Mouse (Mus musculus): ENCODE data around the gene Rapgef1.
"Not testable (repeated sequence)": the region's sequence is repeated elsewhere in the genome, so short reads cannot be mapped to it uniquely, and the experiment has no call there.

The Rapgef1 gene

GRCm38 (mm10) chr2:29707731-29708130, 88.2 kb downstream of the Rapgef1 start:
- no peak for DNase-seq

- not testable (repeated sequence) for DNase-seq
Observed at GRCm38 (mm10) chr2:29708209-29708608, 88.7 kb downstream of the Rapgef1 start.

- DNase-seq = no peak
Observed at GRCm38 (mm10) chr2:29711038-29711437, 91.5 kb downstream of the Rapgef1 start.

GRCm38 (mm10) chr2:29711877-29712276, 92.4 kb downstream of the Rapgef1 start:
- no peak for DNase-seq

GRCm38 (mm10) chr2:29713501-29713900, 94.0 kb downstream of the Rapgef1 start:
- DNase-seq = no peak

GRCm38 (mm10) chr2:29714127-29714526, 94.6 kb downstream of the Rapgef1 start:
- no peak for DNase-seq

- no peak for DNase-seq
Observed at GRCm38 (mm10) chr2:29716143-29716542, 96.6 kb downstream of the Rapgef1 start.

GRCm38 (mm10) chr2:29716691-29717090, 97.2 kb downstream of the Rapgef1 start:
- peak; percentile 72 for DNase-seq

GRCm38 (mm10) chr2:29718581-29718980, 99.1 kb downstream of the Rapgef1 start:
- DNase-seq = no peak

- no peak for DNase-seq
Observed at GRCm38 (mm10) chr2:29723132-29723531, 103.6 kb downstream of the Rapgef1 start.

GRCm38 (mm10) chr2:29724664-29725365, 105.3 kb downstream of the Rapgef1 start:
- no peak for DNase-seq

GRCm38 (mm10) chr2:29729500-29729899, 110.0 kb downstream of the Rapgef1 start:
- no peak for DNase-seq

GRCm38 (mm10) chr2:29731545-29731944, 112.0 kb downstream of the Rapgef1 start:
- DNase-seq = peak; percentile 63

- DNase-seq = peak; percentile 40
Observed at GRCm38 (mm10) chr2:29732559-29732958, 113.0 kb downstream of the Rapgef1 start.

- DNase-seq = no peak
Observed at GRCm38 (mm10) chr2:29733348-29733747, 113.8 kb downstream of the Rapgef1 start.

- DNase-seq = no peak
Observed at GRCm38 (mm10) chr2:29735708-29736107, 116.2 kb downstream of the Rapgef1 start.

GRCm38 (mm10) chr2:29737209-29737925, 117.8 kb downstream of the Rapgef1 start:
- DNase-seq = no peak

GRCm38 (mm10) chr2:29738799-29739198, 119.3 kb downstream of the Rapgef1 start:
- no peak for DNase-seq

- no peak for DNase-seq
Observed at GRCm38 (mm10) chr2:29739368-29739767, 119.8 kb downstream of the Rapgef1 start.

- no peak for DNase-seq
Observed at GRCm38 (mm10) chr2:29741207-29741606, 121.7 kb downstream of the Rapgef1 start.

- peak; percentile 59 for DNase-seq
Observed at GRCm38 (mm10) chr2:29744256-29744655, 124.7 kb downstream of the Rapgef1 start.

- no peak for DNase-seq
Observed at GRCm38 (mm10) chr2:29747188-29747782, 127.8 kb downstream of the Rapgef1 start.

- no peak for DNase-seq
Observed at GRCm38 (mm10) chr2:29747852-29748251, 128.3 kb downstream of the Rapgef1 start.

GRCm38 (mm10) chr2:29748499-29748898, 129.0 kb downstream of the Rapgef1 start:
- no peak for DNase-seq
